Mouse (Mus musculus): ENCODE measurements around the gene Farp1. TPM values are rescaled to one million over a fixed set of nuclear protein-coding genes. Genes with fewer than 3 reads are reported as not detected.

The Farp1 gene
- polyA plus RNA-seq, 1 experiment, result 28.8 TPM

- no peak overlapping the region for H3K4me3 ChIP-seq (ENCODE audit: insufficient read depth, low read depth, low read length)
- no peaks in the 10 kb centered on the region for H3K27me3 ChIP-seq (replicated peaks; ENCODE audit: control insufficient read depth, insufficient read depth, low read length)
- peak; percentile 23 for DNase-seq
- TF ChIP-seq POLR2A (IDR thresholded peaks at IDR 0.05; ENCODE audit: low read depth, low read length), result no peak
- no peak for TF ChIP-seq CTCF (conservative IDR thresholded peaks at IDR 0.05; ENCODE audit: insufficient read depth, insufficient read length, low read depth, low read length)
- 58% methylated on average over 3 of the region's 3 CpGs for WGBS
- no peaks in the 10 kb centered on the region for H3K36me3 ChIP-seq (ENCODE audit: control insufficient read depth, insufficient read depth, low read length)
- H3K4me1 ChIP-seq (ENCODE audit: control insufficient read depth, insufficient read depth, low read length), result peaks cover 24% of the 10 kb centered on the region
- H3K27ac ChIP-seq (ENCODE audit: insufficient read depth, low read depth, low read length), result no peak overlapping the region
Measured at GRCm38 (mm10) chr14:121314934-121315333, 279.9 kb downstream of the Farp1 start.

DNA sequence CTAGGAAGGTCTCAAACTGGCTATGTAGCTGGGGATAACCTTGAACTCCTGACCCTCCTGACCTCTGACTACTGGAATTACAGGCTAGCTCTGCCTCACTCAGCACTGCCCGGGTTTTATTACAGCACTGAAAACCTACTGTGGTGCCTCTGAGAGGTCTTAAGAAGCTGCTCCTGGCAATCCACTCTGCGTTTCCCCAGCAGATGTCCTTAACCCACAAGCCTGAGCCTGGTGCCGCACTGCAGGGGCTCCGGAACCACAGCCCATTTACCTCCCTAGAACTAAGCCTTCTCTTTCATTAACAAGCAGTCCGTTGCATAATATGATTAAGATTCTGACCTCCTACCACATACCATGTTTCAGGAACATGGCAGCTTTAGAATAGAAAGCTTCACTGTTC lies 281.1 kb downstream of the Farp1 start:
- no peaks in the 10 kb centered on the region for H3K36me3 ChIP-seq (ENCODE audit: control insufficient read depth, insufficient read depth, low read length)
- no peak overlapping the region for H3K27ac ChIP-seq (ENCODE audit: insufficient read depth, low read depth, low read length)
- TF ChIP-seq POLR2A (IDR thresholded peaks at IDR 0.05; ENCODE audit: low read depth, low read length), result no peak
- TF ChIP-seq CTCF (conservative IDR thresholded peaks at IDR 0.05; ENCODE audit: insufficient read depth, insufficient read length, low read depth, low read length), result no peak
- no peak for DNase-seq
- peaks cover 18% of the 10 kb centered on the region for H3K4me1 ChIP-seq (ENCODE audit: control insufficient read depth, insufficient read depth, low read length)
- no peak overlapping the region for H3K4me3 ChIP-seq (ENCODE audit: insufficient read depth, low read depth, low read length)
- no peaks in the 10 kb centered on the region for H3K27me3 ChIP-seq (replicated peaks; ENCODE audit: control insufficient read depth, insufficient read depth, low read length)
- 63% methylated on average over 5 of the region's 5 CpGs for WGBS

- TF ChIP-seq POLR2A (IDR thresholded peaks at IDR 0.05; ENCODE audit: low read depth, low read length) (no peak), CTCF (conservative IDR thresholded peaks at IDR 0.05; ENCODE audit: insufficient read depth, insufficient read length, low read depth, low read length) (no peak)
- DNase-seq, result no peak
- Histone ChIP-seq H3K27me3 (replicated peaks; ENCODE audit: control insufficient read depth, insufficient read depth, low read length) (no peaks in the 10 kb centered on the region), H3K4me3 (ENCODE audit: insufficient read depth, low read depth, low read length) (no peak overlapping the region), H3K36me3 (ENCODE audit: control insufficient read depth, insufficient read depth, low read length) (no peaks in the 10 kb centered on the region), H3K4me1 (ENCODE audit: control insufficient read depth, insufficient read depth, low read length) (peaks cover 18% of the 10 kb centered on the region), H3K27ac (ENCODE audit: insufficient read depth, low read depth, low read length) (no peak overlapping the region)
- 60% methylated on average over 13 of the region's 13 CpGs for WGBS
Measured at GRCm38 (mm10) chr14:121316631-121317311, 281.8 kb downstream of the Farp1 start.

DNA sequence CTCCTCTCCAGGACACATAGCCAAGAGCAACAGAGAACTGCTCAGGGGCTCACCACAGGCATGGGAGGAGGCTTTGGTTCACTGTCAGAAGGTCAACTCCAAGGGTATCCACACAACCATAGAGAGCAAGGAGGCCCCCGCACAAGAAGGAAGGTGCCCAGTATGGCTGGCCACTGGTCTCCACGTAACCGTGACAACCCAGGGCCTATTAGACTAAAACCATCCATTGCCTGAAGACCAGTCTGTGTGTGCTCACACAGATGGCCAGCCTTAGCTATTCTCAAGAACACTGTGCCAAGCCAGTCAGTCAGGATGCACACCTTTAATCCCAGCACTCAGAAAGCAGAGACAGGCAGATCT lies 282.3 kb downstream of the Farp1 start:
- Histone ChIP-seq H3K27me3 (replicated peaks; ENCODE audit: control insufficient read depth, insufficient read depth, low read length) (no peaks in the 10 kb centered on the region), H3K4me1 (ENCODE audit: control insufficient read depth, insufficient read depth, low read length) (peaks cover 18% of the 10 kb centered on the region), H3K36me3 (ENCODE audit: control insufficient read depth, insufficient read depth, low read length) (no peaks in the 10 kb centered on the region), H3K27ac (ENCODE audit: insufficient read depth, low read depth, low read length) (no peak overlapping the region), H3K4me3 (ENCODE audit: insufficient read depth, low read depth, low read length) (no peak overlapping the region)
- 74% methylated on average over 3 of the region's 3 CpGs for WGBS
- TF ChIP-seq CTCF (conservative IDR thresholded peaks at IDR 0.05; ENCODE audit: insufficient read depth, insufficient read length, low read depth, low read length) (no peak), POLR2A (IDR thresholded peaks at IDR 0.05; ENCODE audit: low read depth, low read length) (no peak)
- DNase-seq, result no peak

- TF ChIP-seq POLR2A (IDR thresholded peaks at IDR 0.05; ENCODE audit: low read depth, low read length) (no peak), CTCF (conservative IDR thresholded peaks at IDR 0.05; ENCODE audit: insufficient read depth, insufficient read length, low read depth, low read length) (no peak)
- no peaks in the 10 kb centered on the region for H3K27me3 ChIP-seq (replicated peaks; ENCODE audit: control insufficient read depth, insufficient read depth, low read length)
- no peak overlapping the region for H3K27ac ChIP-seq (ENCODE audit: insufficient read depth, low read depth, low read length)
- DNase-seq, result no peak
- no peak overlapping the region for H3K4me3 ChIP-seq (ENCODE audit: insufficient read depth, low read depth, low read length)
- peaks cover 22% of the 10 kb centered on the region for H3K4me1 ChIP-seq (ENCODE audit: control insufficient read depth, insufficient read depth, low read length)
- H3K36me3 ChIP-seq (ENCODE audit: control insufficient read depth, insufficient read depth, low read length), result no peaks in the 10 kb centered on the region
- 65% methylated on average over 5 of the region's 5 CpGs for WGBS
Measured at GRCm38 (mm10) chr14:121318382-121318781, 283.4 kb downstream of the Farp1 start.

- Histone ChIP-seq H3K4me3 (ENCODE audit: insufficient read depth, low read depth, low read length) (no peak overlapping the region), H3K27ac (ENCODE audit: insufficient read depth, low read depth, low read length) (no peak overlapping the region), H3K27me3 (replicated peaks; ENCODE audit: control insufficient read depth, insufficient read depth, low read length) (no peaks in the 10 kb centered on the region), H3K4me1 (ENCODE audit: control insufficient read depth, insufficient read depth, low read length) (peaks cover 18% of the 10 kb centered on the region; the same call in 1 of the 2 replicates), H3K36me3 (ENCODE audit: control insufficient read depth, insufficient read depth, low read length) (no peaks in the 10 kb centered on the region)
- DNase-seq, result no peak
- TF ChIP-seq CTCF (conservative IDR thresholded peaks at IDR 0.05; ENCODE audit: insufficient read depth, insufficient read length, low read depth, low read length) (no peak), POLR2A (IDR thresholded peaks at IDR 0.05; ENCODE audit: low read depth, low read length) (no peak)
- WGBS, result 86% methylated on average over 5 of the region's 5 CpGs
Measured at GRCm38 (mm10) chr14:121322150-121322549, 287.1 kb downstream of the Farp1 start.

- no peak overlapping the region for H3K4me3 ChIP-seq (ENCODE audit: insufficient read depth, low read depth, low read length)
- no peak for DNase-seq
- no peaks in the 10 kb centered on the region for H3K27me3 ChIP-seq (replicated peaks; ENCODE audit: control insufficient read depth, insufficient read depth, low read length)
- WGBS, result 82% methylated on average over 7 of the region's 7 CpGs
- H3K36me3 ChIP-seq (ENCODE audit: control insufficient read depth, insufficient read depth, low read length), result no peaks in the 10 kb centered on the region
- no peak overlapping the region for H3K27ac ChIP-seq (ENCODE audit: insufficient read depth, low read depth, low read length)
- H3K4me1 ChIP-seq (ENCODE audit: control insufficient read depth, insufficient read depth, low read length), result peaks cover 16% of the 10 kb centered on the region; the same call in 1 of the 2 replicates
- TF ChIP-seq POLR2A (IDR thresholded peaks at IDR 0.05; ENCODE audit: low read depth, low read length) (no peak), CTCF (conservative IDR thresholded peaks at IDR 0.05; ENCODE audit: insufficient read depth, insufficient read length, low read depth, low read length) (no peak)
Measured at GRCm38 (mm10) chr14:121322641-121323040, 287.6 kb downstream of the Farp1 start.
